26 mouse cellular contexts compared by ENCODE assay signal in genomic region chr17:79600108-79600507, GRCm38 (mm10). TPM values are rescaled to one million over a fixed set of nuclear protein-coding genes. Genes with fewer than 3 reads are reported as not detected.
DNase-seq lines count a peak whose midpoint lies in the region; ATAC-seq lines count a peak whose summit lies in the region.
"Had no signal": no experiment of that assay in that cellular context is flagged by ENCODE, and none has a peak within 500 bp of the region (broad histone marks: within the 10 kb centered on the region; RNA-seq: fewer than 3 reads in every experiment).

No protein-coding gene starts in this region.

- no peak for ATAC-seq in intestine, embryonic 15.5 days
- ATAC-seq in midbrain, embryonic 11.5 days (ENCODE audit: low FRiP score), result no peak
- ATAC-seq: forebrain, embryonic 14.5 days; hindbrain, embryonic 16.5 days; intestine, embryonic 16.5 days had no signal

- H3K4me3 ChIP-seq in intestine, embryonic 15.5 days (replicated peaks), result no peak overlapping the region
- H3K4me3 ChIP-seq in midbrain, embryonic 11.5 days (ENCODE audit: low read depth, low read length), result no peak overlapping the region
- H3K4me3 ChIP-seq: embryonic facial prominence, embryonic 12.5 days; embryonic facial prominence, embryonic 15.5 days; heart, embryonic 12.5 days; heart, embryonic 15.5 days; hindbrain, embryonic 10.5 days; hindbrain, embryonic 13.5 days had no signal

- peak; percentile 50 to 62 for DNase-seq in adrenal gland, adult (ENCODE audit: inconsistent age in 2 of 2, low spot score in 1 of 2)
- DNase-seq in adrenal gland, adult 8-10 months, result no peak
- peak; percentile 54 to 55 for DNase-seq in adrenal gland, postnatal 36 days
- DNase-seq in adrenal gland, postnatal 4 days (ENCODE audit: low spot score in 2 of 2), result no peak
- DNase-seq in 3134 (ENCODE audit: extremely low read depth, insufficient read length, low spot score) (peak; percentile 28), NIH3T3 (ENCODE audit: low read depth) (peak; percentile 18)
- no peak for DNase-seq in midbrain, embryonic 11.5 days (ENCODE audit: low spot score, missing footprints)
- DNase-seq: cerebellum, adult 18-20 months; cerebellum, adult 9-11 months; cerebellum, postnatal 25 days; gastrocnemius, postnatal 25 days; heart, adult 18-20 months; heart, postnatal 10 days; heart, postnatal 36 days; kidney, adult 18-20 months had no signal

- H3K9ac ChIP-seq in intestine, embryonic 15.5 days, result no peak overlapping the region
- no peak overlapping the region for H3K9ac ChIP-seq in midbrain, embryonic 11.5 days (ENCODE audit: low read length)
- H3K9ac ChIP-seq: embryonic facial prominence, embryonic 12.5 days; embryonic facial prominence, embryonic 15.5 days; heart, embryonic 12.5 days; heart, embryonic 15.5 days; hindbrain, embryonic 13.5 days had no signal

- no peak overlapping the region for H3K4me2 ChIP-seq in intestine, embryonic 15.5 days (replicated peaks)
- H3K4me2 ChIP-seq in midbrain, embryonic 11.5 days, result no peak overlapping the region
- H3K4me2 ChIP-seq: embryonic facial prominence, embryonic 12.5 days; embryonic facial prominence, embryonic 15.5 days; heart, embryonic 12.5 days; heart, embryonic 15.5 days; hindbrain, embryonic 13.5 days had no signal

- no peaks in the 10 kb centered on the region for H3K27me3 ChIP-seq in intestine, embryonic 15.5 days (replicated peaks)
- H3K27me3 ChIP-seq in midbrain, embryonic 11.5 days (ENCODE audit: control insufficient read depth, insufficient read depth, low read length), result no peaks in the 10 kb centered on the region
- H3K27me3 ChIP-seq: embryonic facial prominence, embryonic 12.5 days; embryonic facial prominence, embryonic 15.5 days; heart, embryonic 12.5 days; heart, embryonic 15.5 days; hindbrain, embryonic 13.5 days; Patski had no signal

- H3K27ac ChIP-seq in intestine, embryonic 15.5 days, result no peak overlapping the region
- no peak overlapping the region for H3K27ac ChIP-seq in midbrain, embryonic 11.5 days (ENCODE audit: low read depth, low read length)
- H3K27ac ChIP-seq: embryonic facial prominence, embryonic 12.5 days; embryonic facial prominence, embryonic 15.5 days; heart, embryonic 15.5 days; hindbrain, embryonic 10.5 days; hindbrain, embryonic 13.5 days had no signal

- H3K36me3 ChIP-seq in intestine, embryonic 15.5 days, result no peaks in the 10 kb centered on the region
- no peaks in the 10 kb centered on the region for H3K36me3 ChIP-seq in midbrain, embryonic 11.5 days (ENCODE audit: control insufficient read depth, insufficient read depth, low read length)
- H3K36me3 ChIP-seq: embryonic facial prominence, embryonic 12.5 days; embryonic facial prominence, embryonic 15.5 days; heart, embryonic 12.5 days; heart, embryonic 15.5 days; hindbrain, embryonic 10.5 days; hindbrain, embryonic 13.5 days had no signal

- 0 out of 2 replicates have a peak, but pooled peaks cover 6% of the 10 kb centered on the region for H3K4me1 ChIP-seq in intestine, embryonic 15.5 days (replicated peaks)
- H3K4me1 ChIP-seq in midbrain, embryonic 11.5 days (ENCODE audit: control insufficient read depth, insufficient read depth, low read length), result no peaks in the 10 kb centered on the region
- H3K4me1 ChIP-seq: embryonic facial prominence, embryonic 12.5 days; embryonic facial prominence, embryonic 15.5 days; hindbrain, embryonic 10.5 days had no signal

- no peaks in the 10 kb centered on the region for H3K9me3 ChIP-seq in intestine, embryonic 15.5 days
- no peaks in the 10 kb centered on the region for H3K9me3 ChIP-seq in midbrain, embryonic 11.5 days (ENCODE audit: control insufficient read depth, low read length)
- H3K9me3 ChIP-seq: embryonic facial prominence, embryonic 12.5 days; embryonic facial prominence, embryonic 15.5 days; heart, embryonic 12.5 days; heart, embryonic 15.5 days; hindbrain, embryonic 10.5 days; hindbrain, embryonic 13.5 days had no signal

- 67% methylated on average over 4 of the region's 4 CpGs for WGBS in intestine, embryonic 15.5 days
- WGBS in midbrain, embryonic 11.5 days, result 78% methylated on average over 4 of the region's 4 CpGs

RNA-seq across cellular contexts. Expression of gene Rmdn2, which starts 11.6 kb away (rescaled TPM):
- total RNA-seq in adrenal gland, adult 8-10 months (2022), result 100 to 1,000 TPM; 347 to 537 (median 455) TPM
- 100 to 1,000 TPM; 287 to 356 TPM for total RNA-seq in adrenal gland, postnatal 36 days (2021)
- total RNA-seq in adrenal gland, postnatal 4 days (2021), result 100 to 1,000 TPM; 276 to 287 TPM
- polyA plus RNA-seq in intestine, embryonic 15.5 days (2015; fragmentation: Nextera tagmentation; extraction: Ambion mirVana), result 9.7 and 10.2 TPM in 2 replicates
- 5.7 and 7.2 TPM in 2 replicates for polyA plus RNA-seq in midbrain, embryonic 11.5 days (2014; fragmentation: Nextera tagmentation; extraction: Ambion mirVana)

Comparison
In these comparisons a context has a peak if more than half of its experiments do, and no peak if none do; other contexts are left out.
1. DNase-seq: peak in adrenal gland, adult (2 of 2), adrenal gland, postnatal 36 days (2 of 2), 3134 (single experiment) and NIH3T3 (single experiment); none in adrenal gland, adult 8-10 months (single experiment), adrenal gland, postnatal 4 days (0 of 2) and midbrain, embryonic 11.5 days (single experiment).